Mouse (Mus musculus): ENCODE data around the gene Slc33a1.

Gene Slc33a1

DNA sequence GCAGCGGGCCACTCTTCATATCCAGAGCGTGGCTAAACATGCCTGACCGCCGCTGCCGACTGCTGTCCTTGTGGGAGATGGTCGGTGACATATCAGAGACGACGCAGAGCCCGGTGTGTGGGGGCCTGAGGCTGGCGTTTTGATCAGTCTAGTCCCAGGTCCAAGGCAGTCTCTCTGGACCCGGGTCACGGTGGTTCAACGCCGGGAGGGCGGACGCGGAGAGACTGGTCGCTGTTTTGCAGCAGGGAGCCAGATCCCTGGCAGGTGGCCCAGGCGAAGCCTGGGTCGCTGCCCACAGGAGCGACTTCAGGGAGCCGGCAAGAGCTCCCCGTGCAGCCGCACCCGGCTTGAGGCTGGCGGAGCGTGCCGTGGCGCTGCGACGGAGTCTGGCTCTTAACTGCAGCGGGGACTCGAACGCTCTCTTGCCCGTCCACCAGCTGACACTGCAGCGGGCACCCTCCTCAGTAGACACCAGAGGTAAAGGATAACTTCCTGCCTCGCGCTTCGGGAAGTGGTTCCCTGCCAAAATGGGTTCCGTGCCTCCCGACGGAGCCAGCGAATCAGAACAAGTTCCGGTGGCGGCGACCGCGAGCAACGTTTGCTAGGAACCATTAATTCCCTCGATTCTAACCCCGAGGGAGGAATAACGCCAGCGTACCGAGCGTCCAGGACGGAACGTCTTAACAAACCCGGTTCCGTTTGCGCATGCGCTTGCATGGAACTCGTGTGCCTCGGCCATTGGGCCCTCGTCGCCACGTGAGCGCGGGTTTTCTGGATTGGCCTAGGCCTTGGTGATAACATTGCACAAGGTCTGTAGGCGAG, at the start of gene Slc33a1:
Gene Slc33a1 (minus strand): TSS at position 669 of the 822 bp plus-strand sequence.
- DNase-seq: peak; percentile 99

DNA sequence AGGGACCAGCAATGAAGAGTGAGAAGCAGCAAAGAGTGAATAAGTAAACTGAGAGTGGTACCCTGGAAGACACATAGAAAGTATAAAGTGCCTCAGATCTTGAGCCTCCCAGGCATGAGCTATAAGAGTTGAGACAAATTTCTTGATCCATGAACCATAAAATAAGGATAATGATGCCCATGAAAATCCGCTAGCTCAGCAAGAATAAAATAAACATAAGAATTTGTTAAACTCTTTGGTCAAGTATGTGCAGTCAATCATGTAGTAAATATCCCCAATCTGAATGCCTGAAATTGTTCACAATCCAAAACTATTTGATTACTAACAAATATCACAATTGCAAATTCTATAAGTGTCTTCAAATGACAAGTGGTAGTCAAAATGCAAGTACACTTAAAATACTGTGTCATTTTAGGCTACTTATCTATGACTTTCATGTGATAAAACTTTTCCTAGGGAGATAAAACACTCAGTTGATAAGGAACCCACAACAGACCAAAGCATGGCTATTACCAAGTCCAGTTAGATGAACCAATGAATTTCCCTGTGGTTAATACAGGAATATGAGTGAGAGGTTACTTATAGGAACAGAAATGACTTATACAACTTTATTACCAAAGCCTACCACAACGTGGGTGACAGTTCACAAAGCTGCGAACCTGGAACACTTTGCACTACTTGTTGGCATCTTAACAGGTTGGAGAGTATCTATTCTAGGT, 24.3 kb upstream of the Slc33a1 start:
- no peak for DNase-seq

DNA sequence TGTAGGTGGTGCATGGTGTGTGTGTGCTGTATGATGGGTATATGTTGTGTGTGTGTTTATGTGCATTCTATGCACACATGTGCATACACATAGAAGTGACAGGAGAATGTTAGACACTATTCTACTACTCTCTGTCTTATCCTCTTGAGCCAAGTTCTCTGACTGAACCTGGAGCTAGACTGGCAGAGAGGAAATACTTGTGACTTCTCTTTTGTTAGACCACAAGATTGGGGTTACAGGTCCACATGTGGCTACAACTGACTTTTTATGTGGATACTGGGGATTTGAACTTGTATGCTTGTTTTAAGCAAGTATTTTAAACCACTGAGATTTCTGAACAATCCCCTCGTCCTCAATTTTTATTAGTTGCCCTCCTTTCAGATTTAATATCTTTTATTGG, 22.1 kb upstream of the Slc33a1 start:
- no peak for DNase-seq

DNA sequence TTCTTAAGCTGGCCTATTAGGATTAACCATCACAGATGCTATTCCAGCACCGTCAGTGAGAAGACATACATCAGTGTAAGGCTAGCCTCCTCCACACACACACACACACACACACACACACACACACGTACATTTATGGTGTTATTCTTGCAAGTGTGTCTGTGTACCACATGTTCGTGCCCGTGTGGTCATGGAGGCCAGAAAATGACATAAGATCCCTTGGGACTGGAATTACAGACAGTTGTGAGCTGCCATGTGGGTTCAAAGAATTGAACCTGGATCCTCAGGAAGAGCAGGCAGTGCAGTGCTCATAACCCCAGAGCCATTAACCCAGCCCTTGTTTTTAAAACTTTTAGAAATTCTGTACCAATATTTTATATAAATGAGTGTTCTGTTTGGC, 13.3 kb upstream of the Slc33a1 start:
- DNase-seq: no peak

DNA sequence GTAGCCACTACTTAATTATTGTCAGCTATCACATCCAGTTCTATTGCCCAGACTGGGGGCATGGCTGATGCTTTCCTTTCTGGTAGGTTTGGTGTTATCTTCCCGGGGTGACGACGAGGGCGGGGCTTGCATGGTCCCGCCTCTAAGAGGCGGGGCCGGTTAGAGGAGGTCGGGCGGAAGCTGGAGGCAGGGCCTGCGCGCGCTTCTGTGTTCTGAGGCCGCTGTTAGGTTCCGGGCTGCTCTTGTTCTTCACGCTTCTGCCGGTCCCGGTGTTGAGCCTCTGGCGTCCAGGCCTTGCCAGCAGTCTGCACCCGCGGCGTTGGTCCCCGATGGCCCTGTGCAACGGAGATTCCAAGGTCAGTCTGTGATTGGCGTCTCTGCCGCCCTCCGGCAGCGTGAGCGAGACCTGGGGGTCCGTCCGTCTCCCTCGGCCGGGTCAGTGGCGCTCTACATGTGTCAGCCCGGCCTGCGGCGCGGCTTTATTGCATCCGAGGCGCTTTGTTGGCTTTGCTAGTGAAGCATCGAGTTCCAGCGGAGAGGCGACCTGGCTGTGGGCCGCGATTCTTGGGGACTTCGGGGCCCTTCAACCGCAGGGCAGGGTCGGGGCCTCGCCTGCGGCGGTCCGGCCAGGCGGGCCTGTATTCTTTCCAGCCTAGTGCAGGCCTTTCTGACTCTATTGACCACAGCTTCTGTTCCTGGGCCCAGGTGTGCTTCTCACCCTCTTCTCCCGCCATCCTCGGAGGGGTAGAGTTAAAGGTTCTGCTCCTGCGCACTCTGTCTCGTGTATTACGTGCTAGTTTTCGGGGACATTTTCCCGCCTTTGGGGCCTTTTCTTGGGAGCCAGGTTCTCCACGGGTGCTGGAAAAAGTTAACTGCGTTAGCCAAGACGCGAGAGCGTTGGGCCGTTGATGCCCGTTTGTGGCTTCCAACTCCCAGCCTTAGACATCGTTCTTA, 11.7 kb upstream of the Slc33a1 start, which contains the start of gene Gmps:
Gene Gmps (plus strand): TSS at position 152 of the 954 bp plus-strand sequence.
- DNase-seq: peak; percentile 93 to 95

DNA sequence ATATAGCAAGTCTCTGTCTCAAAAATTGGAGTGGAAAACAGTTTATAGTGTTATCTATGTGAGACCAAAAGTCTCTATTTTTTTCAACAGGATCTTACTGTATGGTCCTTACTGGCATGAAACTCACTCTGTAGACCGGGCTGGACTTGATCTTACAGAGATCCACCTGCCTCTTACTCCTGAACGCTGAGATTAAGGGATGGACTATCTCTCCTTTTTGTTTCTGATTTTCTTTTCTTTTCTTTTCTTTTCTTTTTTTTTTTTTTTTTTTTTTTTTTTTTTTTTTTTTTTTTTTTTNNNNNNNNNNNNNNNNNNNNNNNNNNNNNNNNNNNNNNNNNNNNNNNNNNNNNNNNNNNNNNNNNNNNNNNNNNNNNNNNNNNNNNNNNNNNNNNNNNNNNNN, 1.4 kb upstream of the Slc33a1 start:
- DNase-seq: no peak

DNA sequence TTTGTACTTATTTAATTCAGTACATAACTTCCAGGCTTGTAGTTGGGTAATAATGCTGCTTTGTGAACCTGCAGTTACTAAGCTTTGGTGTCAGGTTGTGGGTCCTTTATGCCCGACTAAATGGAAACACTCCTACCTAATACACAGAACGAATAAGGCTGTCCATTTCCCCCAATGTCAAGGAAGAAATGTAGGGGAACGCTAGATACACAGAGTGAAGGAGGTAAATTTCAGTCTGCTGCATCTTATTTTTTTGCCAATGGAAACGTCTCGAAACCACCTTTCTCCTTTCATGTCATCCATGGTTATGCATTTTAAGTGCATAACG, 318 bp upstream of the Slc33a1 start:
- DNase-seq: no peak

DNA sequence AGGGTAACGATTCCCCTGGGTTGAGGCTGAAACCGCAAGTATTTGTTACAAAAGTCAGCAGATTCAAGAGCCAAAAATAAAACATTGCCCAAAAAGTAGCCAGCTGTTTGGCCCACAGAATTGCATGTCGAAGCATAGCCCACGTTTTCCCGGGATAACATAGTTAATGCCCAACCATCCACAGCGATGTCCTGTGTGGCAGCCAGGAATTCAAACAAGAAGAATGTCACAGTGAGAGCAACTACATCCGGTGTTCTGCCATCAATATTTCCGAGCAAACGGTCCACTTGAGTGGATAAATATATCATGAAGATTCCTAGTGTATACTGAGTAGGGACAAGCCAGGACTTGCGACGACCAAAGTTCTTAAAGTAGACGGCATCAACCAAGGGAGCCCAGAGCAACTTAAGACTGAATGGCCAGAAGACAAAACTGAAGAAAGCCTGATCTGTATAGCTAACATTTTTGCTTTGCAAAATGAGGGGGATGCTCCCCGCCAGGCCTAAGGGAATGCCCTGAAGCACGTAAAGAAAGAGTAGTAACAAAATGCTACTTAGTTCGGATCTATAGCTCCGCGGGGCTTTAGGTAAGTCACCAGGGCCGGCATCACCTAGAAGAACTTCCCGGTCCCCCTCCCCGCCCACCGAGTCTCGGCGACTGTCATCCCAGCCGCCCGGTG, 1.0 kb downstream of the Slc33a1 start:
- no peak for DNase-seq

DNA sequence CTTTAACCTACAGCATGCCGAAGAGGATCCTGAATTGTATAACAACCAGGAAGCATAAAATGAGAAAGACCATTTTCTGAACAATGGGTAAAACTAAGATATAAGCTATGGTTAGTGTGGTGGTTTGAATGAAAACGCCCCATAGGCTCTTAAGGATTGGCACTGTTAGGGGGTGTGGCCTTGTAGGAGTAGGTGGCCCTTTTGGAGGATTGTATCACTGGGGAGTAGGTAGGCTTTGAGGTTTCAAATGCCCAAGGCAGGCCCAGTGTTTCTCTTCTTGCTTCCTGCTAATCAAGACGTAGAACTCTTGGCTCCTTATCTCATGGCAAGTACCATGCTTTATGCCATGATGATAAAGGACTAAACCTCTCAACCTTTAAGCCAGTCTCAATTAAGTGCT, 14.7 kb downstream of the Slc33a1 start:
- DNase-seq: no peak

DNA sequence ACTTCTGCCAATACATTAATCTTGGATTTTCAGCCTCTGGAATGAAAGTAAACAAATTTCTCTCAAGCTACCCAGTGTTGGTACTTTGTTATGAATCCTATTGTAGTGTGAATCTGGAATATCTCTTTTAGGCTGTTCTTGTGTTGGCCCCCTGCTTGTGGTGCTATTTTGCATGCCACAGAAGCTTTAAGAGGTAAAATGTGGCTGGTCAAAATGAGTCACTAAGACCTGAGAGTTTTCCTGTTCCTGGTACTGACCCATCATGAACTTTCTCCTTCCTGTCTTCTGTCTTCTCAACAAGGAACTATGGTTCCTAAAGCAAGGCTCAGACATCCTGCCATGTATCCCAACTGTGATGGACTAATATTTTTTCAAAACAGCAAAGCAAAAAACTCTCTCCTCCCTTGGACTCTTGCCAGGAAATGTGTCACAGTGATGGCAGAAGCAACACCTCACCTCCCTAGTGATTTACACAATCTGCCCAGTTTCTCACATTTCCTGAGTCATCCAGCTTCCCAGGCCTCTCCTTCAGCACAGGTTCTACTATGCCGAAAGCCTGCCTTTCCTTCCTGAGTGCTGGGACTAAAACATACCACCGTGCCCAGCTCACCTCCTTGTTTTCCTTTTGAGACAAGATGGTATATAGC, 23.2 kb downstream of the Slc33a1 start:
- DNase-seq: no peak

DNA sequence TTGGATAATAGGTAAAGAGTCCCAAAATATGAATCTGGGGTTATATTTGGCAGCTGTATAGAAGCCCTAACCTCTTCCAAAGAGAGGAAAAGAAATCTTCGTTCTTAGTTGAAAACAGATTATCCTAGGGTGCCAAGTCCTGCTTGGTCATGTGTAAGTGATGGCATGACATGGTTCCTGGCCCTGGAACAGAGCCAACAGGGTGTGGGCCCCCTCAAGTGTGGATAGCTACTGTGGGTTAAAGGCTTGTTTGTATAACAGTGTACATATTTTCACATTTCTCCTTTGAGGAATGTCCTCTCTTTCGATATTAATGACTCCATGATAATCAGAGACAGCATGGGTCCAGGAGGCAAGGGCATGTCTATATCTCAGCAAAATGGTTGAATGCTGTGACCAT, 25.6 kb downstream of the Slc33a1 start:
- no peak for DNase-seq

DNA sequence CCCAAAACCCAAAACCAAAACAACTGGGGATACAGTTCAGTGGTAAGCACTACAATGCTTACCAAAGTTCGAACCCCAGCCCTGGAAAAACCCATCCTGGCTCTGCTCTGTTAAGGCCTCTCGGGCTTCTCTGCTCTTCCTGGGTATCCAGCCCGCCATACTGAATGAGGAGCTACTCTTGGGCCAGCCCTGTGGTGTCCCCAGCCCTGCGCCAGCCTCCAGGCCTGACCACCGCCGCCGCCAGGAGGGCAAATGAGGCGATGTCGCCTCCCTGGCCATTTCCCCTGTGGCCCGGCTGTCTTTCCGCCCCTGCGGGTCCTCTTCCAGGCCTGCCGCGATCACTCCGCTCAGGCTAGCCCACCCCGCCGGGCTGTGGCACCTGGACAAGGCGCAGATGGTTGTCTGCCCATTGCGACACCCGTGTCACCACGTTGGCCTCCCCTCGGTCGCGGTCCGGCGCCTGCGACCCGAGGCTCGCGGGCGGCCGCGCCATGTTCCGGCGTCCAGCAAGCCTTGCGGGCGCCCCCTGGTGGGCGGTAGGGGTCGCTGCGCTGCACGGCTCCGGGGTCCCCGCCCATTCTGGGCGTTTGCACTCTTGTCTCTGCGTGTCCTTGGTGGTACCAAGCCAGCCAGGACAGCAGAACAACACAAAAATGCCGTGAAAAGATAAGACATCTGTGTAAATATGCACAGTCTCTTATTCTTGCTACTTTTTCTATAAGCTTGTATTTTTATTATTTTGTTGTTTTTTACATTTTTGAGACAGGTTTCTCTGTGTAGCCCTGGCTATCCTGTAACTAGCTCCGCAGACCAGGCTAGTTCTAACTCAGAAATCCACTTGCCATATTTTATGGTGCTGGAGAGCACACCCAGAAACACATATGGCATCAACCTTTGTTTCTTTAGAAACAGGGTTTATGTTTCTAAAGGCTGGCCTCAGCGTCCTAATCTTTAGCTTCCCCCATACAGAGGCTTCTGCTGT, 35.4 kb downstream of the Slc33a1 start, which contains the start of gene E130311K13Rik:
Gene E130311K13Rik (minus strand): TSS at position 595 of the 982 bp plus-strand sequence.
- peak; percentile 85 to 90 for DNase-seq

DNA sequence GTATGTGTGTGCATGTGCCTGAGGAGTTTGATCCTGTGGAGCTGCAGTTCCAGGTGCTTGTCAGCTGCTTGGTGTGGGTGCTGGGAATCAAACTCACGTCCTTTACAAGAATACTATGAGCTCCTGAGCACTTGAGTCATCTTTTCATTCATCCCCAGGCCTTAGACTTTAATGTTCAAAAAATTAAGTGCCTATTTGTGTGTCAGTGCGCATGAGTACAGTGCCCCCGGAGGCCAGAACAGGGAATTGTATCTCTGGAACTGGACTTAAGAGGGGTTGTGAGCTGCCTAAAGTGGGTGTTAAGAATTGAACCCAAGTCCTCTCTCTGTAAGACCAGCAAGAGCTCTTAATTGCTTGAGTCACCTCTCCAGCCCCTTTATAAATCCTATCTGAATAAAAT, 44.9 kb downstream of the Slc33a1 start:
- peak in 1 of 2 experiments; percentile 24 for DNase-seq

DNA sequence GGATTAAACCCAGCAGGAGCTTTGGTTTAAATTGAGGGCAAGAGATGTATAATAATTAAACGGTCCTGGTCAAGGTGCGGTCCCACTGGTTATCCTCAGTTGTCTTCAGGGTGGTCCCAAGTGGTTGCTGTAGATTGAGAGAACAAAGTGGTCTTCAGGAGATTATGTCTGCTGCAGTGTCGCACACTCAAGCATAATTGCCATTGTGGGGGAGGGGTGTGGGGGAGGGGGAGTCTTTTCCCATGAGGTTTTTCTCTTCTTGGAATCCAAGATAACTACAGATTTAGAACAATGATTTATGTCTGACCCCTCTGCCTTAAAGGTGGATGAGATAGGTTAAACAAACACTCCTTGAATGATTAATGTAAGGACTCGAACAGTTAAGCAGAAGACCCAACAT, 54.3 kb downstream of the Slc33a1 start:
- no peak for DNase-seq

DNA sequence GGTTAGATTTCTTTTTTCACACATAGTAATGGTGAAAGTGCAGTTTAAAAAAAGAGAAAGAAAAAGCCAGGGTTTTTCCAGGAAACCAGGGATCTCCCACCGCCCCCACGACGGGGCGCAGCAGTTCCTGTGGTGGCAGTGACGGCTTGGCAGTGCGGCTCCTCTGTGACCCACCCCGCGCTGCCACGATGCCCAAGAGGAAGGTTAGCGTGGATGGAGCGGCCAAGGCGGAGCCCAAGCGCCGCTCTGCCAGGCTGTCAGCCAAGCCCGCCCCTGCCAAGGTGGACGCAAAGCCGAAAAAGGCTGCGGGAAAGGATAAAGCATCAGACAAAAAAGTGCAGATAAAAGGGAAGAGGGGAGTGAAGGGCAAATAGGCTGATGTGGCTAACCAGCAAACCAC, 59.3 kb downstream of the Slc33a1 start:
- DNase-seq: no peak

DNA sequence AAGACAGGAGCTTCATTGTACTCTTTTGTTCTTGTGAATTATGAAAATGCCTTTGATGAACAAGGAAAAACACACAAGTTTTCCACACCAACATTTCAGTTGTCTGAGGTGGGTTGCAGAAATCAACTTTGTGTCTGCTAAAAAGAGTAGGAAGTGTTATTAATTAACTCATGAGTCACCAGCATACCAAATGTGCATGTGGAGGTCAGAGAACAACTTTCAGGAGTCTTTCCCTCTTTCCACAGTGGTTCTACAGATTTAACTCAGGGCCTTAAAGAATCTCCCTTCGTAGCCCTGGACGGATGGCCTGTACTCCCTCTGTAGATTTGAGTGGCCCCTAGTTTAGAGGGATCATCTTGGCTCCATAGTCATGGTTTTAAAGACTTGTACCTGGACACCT, 60.4 kb downstream of the Slc33a1 start:
- no peak for DNase-seq

DNA sequence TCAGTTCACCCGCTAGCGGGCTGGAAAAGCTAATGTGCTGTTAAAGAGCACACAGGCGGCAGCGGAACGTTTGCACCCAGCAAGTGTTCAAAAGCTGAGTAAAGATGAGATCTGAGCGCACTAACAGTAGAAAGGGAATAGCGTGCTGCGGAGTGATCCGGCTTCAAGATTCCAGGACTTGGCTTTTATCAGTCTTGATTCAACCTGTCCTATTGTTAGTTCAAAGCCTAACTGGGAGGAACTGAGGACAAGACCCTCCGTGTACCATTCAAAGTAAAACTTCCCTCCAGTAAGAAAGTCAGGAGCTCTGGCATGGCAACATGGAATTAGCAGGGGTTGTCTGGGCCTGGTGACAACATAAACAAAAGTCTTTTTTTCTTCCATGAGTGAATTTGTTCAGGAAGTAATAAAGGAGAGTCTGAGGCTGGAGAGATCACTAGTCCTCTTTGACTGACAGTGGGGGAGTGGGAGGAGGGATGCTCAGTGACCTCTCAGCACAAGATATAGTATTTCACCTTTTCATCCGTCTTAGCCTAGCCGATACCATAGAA, 64.5 kb downstream of the Slc33a1 start:
- DNase-seq: no peak

DNA sequence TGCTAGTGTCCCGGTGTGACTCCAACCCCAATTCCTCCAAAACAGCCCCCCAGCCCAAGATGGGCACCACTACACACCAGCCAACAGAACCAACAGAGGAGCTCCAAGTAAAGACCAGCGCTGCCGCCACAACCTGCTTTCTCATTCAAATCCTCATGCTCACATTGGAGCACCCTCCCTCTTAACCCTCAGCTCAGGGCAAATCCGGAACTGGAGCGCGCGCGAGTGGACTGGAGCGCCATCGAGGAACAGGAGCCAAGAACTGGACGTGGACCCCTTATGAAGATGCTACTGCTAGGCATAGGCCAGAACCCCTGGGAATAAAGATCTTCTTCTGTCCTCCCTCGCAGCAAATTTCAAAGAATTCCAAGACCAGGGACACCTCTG, 65.3 kb downstream of the Slc33a1 start, which contains the start of gene Plch1:
Gene Plch1 (minus strand): TSS at position 164 of the 387 bp plus-strand sequence.
- DNase-seq: peak; percentile 36 to 44

DNA sequence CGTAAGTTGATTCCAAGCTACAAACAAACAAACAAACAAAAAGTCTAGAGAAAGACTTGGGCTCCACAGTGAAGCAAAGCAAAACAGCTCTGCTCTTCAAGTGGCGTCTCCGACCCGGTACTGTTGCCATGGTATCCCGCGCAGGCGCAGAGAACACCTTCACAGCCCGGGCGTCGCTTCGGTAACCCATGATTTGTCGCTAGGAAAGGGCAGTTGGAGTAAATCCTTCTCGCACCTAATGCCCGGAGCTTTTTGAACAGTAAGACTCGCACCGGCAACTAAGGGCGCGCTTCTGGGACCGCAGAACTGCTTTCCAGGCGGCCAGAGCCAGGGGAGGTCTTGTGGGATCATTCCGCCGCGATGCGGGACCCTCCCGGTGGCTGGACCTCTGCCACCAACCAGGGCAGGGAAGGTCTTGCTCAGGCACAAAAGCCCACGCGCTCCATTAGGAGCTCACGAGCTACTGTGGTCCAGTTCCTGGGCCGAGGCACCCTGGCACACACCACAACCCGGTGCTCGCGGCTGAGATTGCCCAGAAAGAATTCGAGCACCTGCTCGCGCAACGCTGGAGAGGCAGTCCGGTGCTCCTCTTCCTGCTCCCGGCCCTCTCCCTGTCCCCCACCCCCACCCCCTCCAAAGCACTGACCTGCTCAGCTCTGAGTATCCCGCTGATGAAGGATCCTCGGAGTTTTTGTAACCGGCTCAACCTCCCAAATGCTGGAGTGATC, 65.8 kb downstream of the Slc33a1 start:
- DNase-seq: peak; percentile 76 to 84
